9 mouse cellular contexts compared by ENCODE assay signal in genomic region chr1:127625577-127626362, GRCm38 (mm10). TPM values are rescaled to one million over a fixed set of nuclear protein-coding genes. Genes with fewer than 3 reads are reported as not detected.
DNase-seq lines count a peak whose midpoint lies in the region; ATAC-seq lines count a peak whose summit lies in the region.
"Had no signal": no experiment of that assay in that cellular context is flagged by ENCODE, and none has a peak within 500 bp of the region (broad histone marks: within the 10 kb centered on the region; RNA-seq: fewer than 3 reads in every experiment).

No protein-coding gene starts in this region.

- H3K9me3 ChIP-seq in heart, embryonic 15.5 days (replicated peaks): no peaks in the 10 kb centered on the region

- no peaks in the 10 kb centered on the region for H3K27me3 ChIP-seq in heart, embryonic 15.5 days

- H3K27ac ChIP-seq in heart, embryonic 15.5 days: no peak overlapping the region

- 0 out of 2 replicates have a peak, but pooled peaks have one; percentile 35 for ATAC-seq in heart, embryonic 15.5 days (replicated peaks; ENCODE audit: insufficient number of reproducible peaks, insufficient read depth, low FRiP score, low read depth)
- ATAC-seq in activated CD4-positive, CD25-positive, alpha-beta regulatory T cell, adult 4 months: peak; percentile 86
- ATAC-seq: Patski had no signal

- no peak overlapping the region for H3K9ac ChIP-seq in heart, embryonic 15.5 days

- no peak overlapping the region for H3K4me2 ChIP-seq in heart, embryonic 15.5 days

- H3K4me1 ChIP-seq in heart, embryonic 15.5 days (replicated peaks): no peaks in the 10 kb centered on the region

- DNase-seq in heart, adult 9 months (ENCODE audit: low spot score in 2 of 2): no peak
- DNase-seq in kidney, postnatal 25 days: peak; percentile 40 to 53
- DNase-seq in natural killer cell, adult 2 months (ENCODE audit: low spot score in 2 of 2): peak; percentile 36 to 54
- DNase-seq in cerebellum, adult 8-10 months: no peak
- DNase-seq in cerebellum, adult 11-12 months: no peak
- no peak for DNase-seq in frontal cortex, postnatal 25 days (ENCODE audit: low spot score in 2 of 2)

- no peaks in the 10 kb centered on the region for H3K36me3 ChIP-seq in heart, embryonic 15.5 days

- no peak overlapping the region for H3K4me3 ChIP-seq in heart, embryonic 15.5 days

- 47% methylated on average over 5 of the region's 5 CpGs for WGBS in heart, embryonic 15.5 days

RNA-seq across cellular contexts. Expression of gene Tmem163, which starts 53.6 kb away (rescaled TPM):
- polyA plus RNA-seq in heart, embryonic 15.5 days (2015; fragmentation: Nextera tagmentation; extraction: Ambion mirVana): 12.5 and 17.6 TPM in 2 replicates
- not detected for polyA plus RNA-seq in activated CD4-positive, CD25-positive, alpha-beta regulatory T cell, adult 4 months (2017; shearing (Covaris generic))
- polyA plus RNA-seq: Patski had no signal

Comparison
In these comparisons a context has a peak if more than half of its experiments do, and no peak if none do; other contexts are left out.
1. DNase-seq: peak in kidney, postnatal 25 days (2 of 2) and natural killer cell, adult 2 months (2 of 2); none in heart, adult 9 months (0 of 2), cerebellum, adult 8-10 months (single experiment), cerebellum, adult 11-12 months (single experiment) and frontal cortex, postnatal 25 days (0 of 2).
2. RNA of gene Tmem163, which starts 53.6 kb away (polyA plus RNA-seq): 12.5 to 17.6 TPM in heart, embryonic 15.5 days; not detected in activated CD4-positive, CD25-positive, alpha-beta regulatory T cell, adult 4 months; every median in the first group is over 10 times any median in the second.